Mouse (Mus musculus) neural tube, embryonic 15.5 days (tissue): ENCODE measurements around the gene Lrrc25. TPM values are rescaled to one million over a fixed set of nuclear protein-coding genes. Genes with fewer than 3 reads are reported as not detected.
A peak's percentile ranks its signal among the peaks of the same experiment; 100 is the strongest.

Experiments
- ATAC-seq: fragments of 200-750 bp; cut with Nextera tagmentation; 2 replicates; pipeline ENCODE4 v1.8.0; 2017; ENCODE audit warnings: mild to moderate bottlenecking, moderate TSS enrichment, moderate library complexity; ENCODE audit not compliant: low FRiP score
- H3K27ac ChIP-seq: fragments of 300-500 bp; sonication (generic); replicated peaks from 2 replicates; pipeline ENCODE4 v1.5.1; 2015; ENCODE audit warnings: mild to moderate bottlenecking, inconsistent platforms
- H3K27me3 ChIP-seq: fragments of 300-500 bp; sonication (generic); replicated peaks from 2 replicates; pipeline ENCODE4 v1.6.1; 2015; ENCODE audit warnings: inconsistent platforms
- H3K36me3 ChIP-seq: fragments of 300-500 bp; sonication (generic); 2 replicates; pipeline ENCODE4 v1.6.1; 2015; ENCODE audit warnings: inconsistent platforms
- H3K4me1 ChIP-seq: fragments of 300-500 bp; sonication (generic); 2 replicates; pipeline ENCODE4 v1.6.1; 2015; ENCODE audit warnings: inconsistent platforms
- H3K4me2 ChIP-seq: fragments of 300-500 bp; sonication (generic); 2 replicates; pipeline ENCODE4 v1.6.1; 2015; ENCODE audit warnings: inconsistent platforms, mild to moderate bottlenecking, moderate library complexity
- H3K4me3 ChIP-seq: fragments of 300-500 bp; sonication (generic); replicated peaks from 2 replicates; pipeline ENCODE4 v1.5.1; 2015; ENCODE audit warnings: mild to moderate bottlenecking, inconsistent platforms
- H3K9ac ChIP-seq: fragments of 300-500 bp; sonication (generic); replicated peaks from 2 replicates; pipeline ENCODE4 v1.6.1; 2015; ENCODE audit warnings: mild to moderate bottlenecking, inconsistent platforms
- H3K9me3 ChIP-seq: fragments of 300-500 bp; sonication (generic); replicated peaks from 2 replicates; pipeline ENCODE4 v1.6.1; 2016; ENCODE audit warnings: inconsistent platforms
- WGBS: fragments of 180-500 bp; shearing (Covaris S2); methylation state at CpG from one replicate; pipeline ENCODE4 v1.1.7; 2015; ENCODE audit warnings: mixed read lengths; 5-methylcytosine and 5-hydroxymethylcytosine counted together
- polyA plus RNA-seq: library from polyadenylated mRNA; unstranded; fragments of >200 nt; fragmentation: Nextera tagmentation; extraction: Ambion mirVana; gene quantifications from 2 replicates; pipeline ENCODE4 v1.2.1, GENCODE M21; 2015

Gene Lrrc25
- polyA plus RNA-seq, 1 experiment from 2014 or later = 2.6 TPM

DNA sequence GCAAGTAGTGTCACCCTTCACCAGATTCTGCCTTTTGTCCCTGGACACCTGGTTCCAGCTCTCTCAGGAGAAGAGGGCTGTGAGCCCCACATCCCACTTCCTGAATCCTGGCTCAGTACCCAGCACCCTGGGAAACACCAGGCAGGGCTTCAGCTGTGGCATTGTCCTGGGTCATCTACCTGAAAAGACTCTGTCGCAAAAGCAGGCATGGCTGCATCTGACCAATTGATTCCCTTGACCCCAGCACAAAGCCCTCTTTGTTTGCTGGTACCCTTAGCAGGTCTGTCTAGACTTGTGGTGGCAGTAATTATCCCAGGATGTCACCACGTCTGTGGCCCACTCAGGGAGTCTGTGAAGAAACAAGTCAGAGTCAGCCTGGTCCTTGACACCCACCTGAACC is 39.5 kb downstream of the Lrrc25 start:
- Histone ChIP-seq H3K4me1 (peaks cover 42% of the 10 kb centered on the region), H3K27ac (peak overlapping the region; percentile 76), H3K9ac (no peak overlapping the region), H3K4me2 (peak overlapping the region; percentile 2; the same call in 1 of the 2 replicates), H3K36me3 (peaks cover 29% of the 10 kb centered on the region), H3K4me3 (no peak overlapping the region), H3K27me3 (no peaks in the 10 kb centered on the region), H3K9me3 (no peaks in the 10 kb centered on the region)
- WGBS = 18% methylated on average over 2 of the region's 2 CpGs
- no peak for ATAC-seq

DNA sequence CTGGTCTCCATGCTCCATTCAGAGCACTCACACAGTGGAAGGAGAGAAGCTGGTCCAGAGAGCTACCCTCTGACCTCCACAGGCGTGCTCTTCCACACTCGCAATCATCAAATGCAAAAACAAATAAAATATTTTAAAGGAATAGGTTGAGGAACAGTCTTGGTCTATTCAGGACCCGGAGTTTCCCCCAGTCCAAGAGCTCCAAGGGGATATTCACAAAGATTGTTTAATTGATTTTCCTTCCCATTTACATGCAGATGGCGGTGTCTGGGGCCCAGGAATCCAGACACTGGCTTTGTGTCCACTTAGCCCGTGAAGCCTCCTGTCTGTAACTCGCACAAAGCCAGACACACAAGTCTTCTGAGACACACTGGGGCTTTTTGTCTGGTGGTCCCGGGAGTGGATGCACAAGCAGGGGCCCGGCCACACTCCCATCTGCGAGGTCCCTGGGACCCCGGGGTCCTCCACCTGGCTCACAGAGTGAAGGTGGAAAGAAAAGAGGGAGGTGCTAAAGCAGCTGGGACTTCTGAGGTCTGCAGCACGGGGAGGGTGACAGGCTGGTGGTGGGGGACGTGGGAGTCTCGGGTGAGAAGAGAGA is 40.3 kb downstream of the Lrrc25 start:
- Histone ChIP-seq H3K36me3 (peaks cover 21% of the 10 kb centered on the region), H3K4me1 (peaks cover 44% of the 10 kb centered on the region), H3K4me3 (no peak overlapping the region), H3K9me3 (no peaks in the 10 kb centered on the region), H3K4me2 (peak overlapping the region; percentile 2; the same call in 1 of the 2 replicates), H3K27me3 (no peaks in the 10 kb centered on the region), H3K27ac (peak overlapping the region; percentile 76), H3K9ac (no peak overlapping the region)
- no peak for ATAC-seq
- 20% methylated on average over 13 of the region's 13 CpGs for WGBS

DNA sequence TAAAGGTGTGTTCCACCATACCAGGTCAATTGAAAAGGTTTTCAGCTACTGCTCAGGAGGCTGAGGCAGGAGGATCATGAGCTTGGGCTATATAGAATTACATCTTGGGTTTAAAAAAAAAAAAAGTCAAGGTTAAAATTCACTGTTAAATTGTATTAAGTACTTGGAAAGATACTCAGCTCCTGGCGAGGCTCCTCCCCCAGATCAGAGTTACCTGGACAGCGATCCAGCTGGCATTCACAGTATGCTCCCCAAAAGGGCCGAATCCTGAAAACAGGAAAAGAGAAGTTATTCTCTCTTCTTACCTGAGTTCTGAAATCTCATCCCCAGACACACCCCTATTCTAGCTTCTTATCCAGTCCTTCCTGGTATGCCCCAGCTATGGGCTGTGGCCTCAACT is 41.3 kb downstream of the Lrrc25 start:
- Histone ChIP-seq H3K36me3 (peaks cover 14% of the 10 kb centered on the region), H3K9ac (no peak overlapping the region), H3K4me1 (peaks cover 44% of the 10 kb centered on the region), H3K4me3 (no peak overlapping the region), H3K4me2 (peak overlapping the region; percentile 91), H3K27ac (peak overlapping the region; percentile 76), H3K27me3 (no peaks in the 10 kb centered on the region), H3K9me3 (no peaks in the 10 kb centered on the region)
- ATAC-seq = no peak
- WGBS = 88% methylated on average over 3 of the region's 3 CpGs

GRCm38 (mm10) chr8:70657739-70658138 is 41.8 kb downstream of the Lrrc25 start:
- Histone ChIP-seq H3K27me3 (no peaks in the 10 kb centered on the region), H3K9ac (peak overlapping the region; percentile 2; the same call in 1 of the 2 replicates), H3K4me2 (peak overlapping the region; percentile 91), H3K36me3 (peaks cover 10% of the 10 kb centered on the region), H3K4me1 (peaks cover 44% of the 10 kb centered on the region), H3K4me3 (peak overlapping the region; percentile 75), H3K27ac (peak overlapping the region; percentile 76), H3K9me3 (no peaks in the 10 kb centered on the region)
- 39% methylated on average over 2 of the region's 2 CpGs for WGBS
- ATAC-seq = no peak

GRCm38 (mm10) chr8:70658897-70659603 is 43.1 kb downstream of the Lrrc25 start:
- under 1% methylated on average over 31 of the region's 31 CpGs for WGBS
- H3K27me3 ChIP-seq = no peaks in the 10 kb centered on the region
- H3K9me3 ChIP-seq = no peaks in the 10 kb centered on the region
- H3K36me3 ChIP-seq = peaks cover 10% of the 10 kb centered on the region
- peak overlapping the region; percentile 75 for H3K4me3 ChIP-seq
- peak overlapping the region; percentile 84 for H3K9ac ChIP-seq
- H3K4me1 ChIP-seq = peaks cover 44% of the 10 kb centered on the region
- H3K27ac ChIP-seq = peak overlapping the region; percentile 76
- peak overlapping the region; percentile 91 for H3K4me2 ChIP-seq
- ATAC-seq = peak; percentile 4; the same call in 1 of the 2 replicates

GRCm38 (mm10) chr8:70659604-70660272 is 43.8 kb downstream of the Lrrc25 start:
- H3K4me1 ChIP-seq = peaks cover 44% of the 10 kb centered on the region
- 1% methylated on average over 44 of the region's 44 CpGs for WGBS
- H3K36me3 ChIP-seq = peaks cover 8% of the 10 kb centered on the region
- peak overlapping the region; percentile 91 for H3K4me2 ChIP-seq
- peak overlapping the region; percentile 84 for H3K9ac ChIP-seq
- H3K4me3 ChIP-seq = peak overlapping the region; percentile 75
- peak overlapping the region; percentile 76 for H3K27ac ChIP-seq
- H3K27me3 ChIP-seq = no peaks in the 10 kb centered on the region
- ATAC-seq = peak; percentile 88
- H3K9me3 ChIP-seq = no peaks in the 10 kb centered on the region

DNA sequence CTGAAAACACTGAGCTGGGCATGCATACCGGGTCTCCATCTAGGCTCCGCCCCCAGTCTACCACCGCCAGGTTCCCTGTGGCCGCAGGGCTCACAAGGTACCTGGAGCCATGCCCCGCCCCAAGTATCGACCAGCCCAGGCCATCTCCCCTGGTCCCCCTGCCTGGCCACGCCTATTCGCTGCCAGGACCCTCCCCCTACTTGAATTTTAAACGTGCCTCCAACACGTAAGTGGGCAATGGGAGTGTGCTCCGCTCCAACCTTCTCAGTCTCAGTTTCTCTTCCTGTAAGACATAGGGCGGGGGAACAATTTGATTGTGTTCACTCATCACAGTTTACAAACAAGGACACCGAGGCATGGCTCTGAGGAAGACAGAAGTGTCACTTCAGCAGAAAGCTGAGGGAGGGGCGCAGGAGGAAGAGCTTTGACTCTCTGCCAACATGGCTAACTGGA is 44.3 kb downstream of the Lrrc25 start, which contains the start of gene Pgpep1:
Pgpep1 (minus strand) TSS at position 116 of the 453 bp plus-strand sequence.
- ATAC-seq = peak; percentile 65
- Histone ChIP-seq H3K9me3 (no peaks in the 10 kb centered on the region), H3K4me1 (peaks cover 41% of the 10 kb centered on the region), H3K4me2 (peak within 1 kb of the TSS; percentile 91), H3K36me3 (peaks cover 2% of the 10 kb centered on the region; the same call in 1 of the 2 replicates), H3K27ac (peak within 1 kb of the TSS; percentile 76), H3K4me3 (peak within 1 kb of the TSS; percentile 75), H3K9ac (peak within 1 kb of the TSS; percentile 84), H3K27me3 (no peaks in the 10 kb centered on the region)
- WGBS = 4% methylated on average over 14 of the region's 14 CpGs

DNA sequence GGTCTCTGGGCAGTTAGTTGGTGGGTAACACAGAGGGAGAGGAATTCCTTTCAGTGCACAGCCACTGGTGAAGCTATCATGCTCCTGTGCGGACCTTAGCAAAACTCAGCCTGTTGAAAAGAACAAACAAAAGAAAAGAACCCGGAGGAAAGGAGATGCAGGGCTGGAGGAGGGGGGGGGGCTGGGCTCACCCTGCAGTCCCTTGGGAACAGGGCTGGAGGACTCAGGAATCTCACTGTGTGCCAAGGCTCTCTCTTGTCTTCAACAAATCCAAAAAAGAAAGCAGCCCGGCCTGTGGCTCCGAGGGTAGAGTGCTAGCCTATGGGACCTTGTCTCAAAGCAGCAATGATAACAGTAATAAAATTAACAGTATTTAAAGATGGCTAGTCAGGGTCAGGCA is 47.7 kb downstream of the Lrrc25 start:
- Histone ChIP-seq H3K4me2 (no peak overlapping the region), H3K4me1 (peaks cover 17% of the 10 kb centered on the region), H3K36me3 (no peaks in the 10 kb centered on the region), H3K27me3 (no peaks in the 10 kb centered on the region), H3K9ac (no peak overlapping the region), H3K27ac (peak overlapping the region; percentile 42), H3K9me3 (no peaks in the 10 kb centered on the region), H3K4me3 (no peak overlapping the region)
- no peak for ATAC-seq
- WGBS = 28% methylated on average over 4 of the region's 4 CpGs

GRCm38 (mm10) chr8:70664631-70665030 is 48.7 kb downstream of the Lrrc25 start:
- 81% methylated on average over 3 of the region's 3 CpGs for WGBS
- H3K4me2 ChIP-seq = no peak overlapping the region
- no peaks in the 10 kb centered on the region for H3K9me3 ChIP-seq
- no peaks in the 10 kb centered on the region for H3K27me3 ChIP-seq
- no peak overlapping the region for H3K4me3 ChIP-seq
- no peak for ATAC-seq
- H3K4me1 ChIP-seq = peaks cover 10% of the 10 kb centered on the region
- no peak overlapping the region for H3K27ac ChIP-seq
- no peaks in the 10 kb centered on the region for H3K36me3 ChIP-seq
- H3K9ac ChIP-seq = no peak overlapping the region

GRCm38 (mm10) chr8:70665599-70665998 is 49.6 kb downstream of the Lrrc25 start:
- no peak for ATAC-seq
- no peak overlapping the region for H3K4me3 ChIP-seq
- H3K9ac ChIP-seq = no peak overlapping the region
- H3K9me3 ChIP-seq = no peaks in the 10 kb centered on the region
- H3K4me1 ChIP-seq = peaks cover under 1% of the 10 kb centered on the region
- H3K36me3 ChIP-seq = no peaks in the 10 kb centered on the region
- WGBS = 81% methylated on average over 2 of the region's 2 CpGs
- no peaks in the 10 kb centered on the region for H3K27me3 ChIP-seq
- no peak overlapping the region for H3K4me2 ChIP-seq
- H3K27ac ChIP-seq = no peak overlapping the region

- Histone ChIP-seq H3K9me3 (no peaks in the 10 kb centered on the region), H3K4me3 (no peak overlapping the region), H3K4me1 (peaks cover 3% of the 10 kb centered on the region; the same call in 1 of the 2 replicates), H3K27ac (no peak overlapping the region), H3K27me3 (no peaks in the 10 kb centered on the region), H3K36me3 (no peaks in the 10 kb centered on the region), H3K4me2 (no peak overlapping the region), H3K9ac (no peak overlapping the region)
- ATAC-seq = no peak
- 70% methylated on average over 5 of the region's 5 CpGs for WGBS
Observed at GRCm38 (mm10) chr8:70667071-70667470, 51.1 kb downstream of the Lrrc25 start.
